Mouse (Mus musculus): ENCODE results near the gene Gm20388. TPM values are rescaled to one million over a fixed set of nuclear protein-coding genes. Genes with fewer than 3 reads are reported as not detected.

Gm20388 gene
- polyA plus RNA-seq, 2 experiments = 8.5 TPM; not detected in 1

GRCm38 (mm10) chr8:120232913-120233312, 322.3 kb downstream of the Gm20388 start:
- DNase-seq (ENCODE audit: low read depth in 3 of 3, low spot score in 3 of 3) (no peak), ATAC-seq (ENCODE audit: insufficient read depth) (no peak)
- no peak for TF ChIP-seq EP300 (IDR thresholded peaks at IDR 0.05; ENCODE audit: low read depth)
- no peak for TF ChIP-seq CTCF (IDR thresholded peaks at IDR 0.05; ENCODE audit: low read depth)
- Histone ChIP-seq H3K9ac (replicated peaks) (no peak overlapping the region), H3K4me2 (ENCODE audit: low read depth) (no peak overlapping the region), H3K27ac (no peak overlapping the region), H3K4me1 (replicated peaks; ENCODE audit: control insufficient read depth in 2 of 2, insufficient read depth in 2 of 2, low read length in 1 of 2) (no peaks in the 10 kb centered on the region), H3K36me3 (replicated peaks; ENCODE audit: control insufficient read depth, insufficient read depth, low read depth) (no peaks in the 10 kb centered on the region), H3K27me3 (ENCODE audit: control insufficient read depth, insufficient read depth, low read length) (peaks cover 35% of the 10 kb centered on the region), H3K9me3 (ENCODE audit: control insufficient read depth, low read length) (no peaks in the 10 kb centered on the region), H3K4me3 (ENCODE audit: insufficient read depth in 1 of 2, low read depth in 2 of 2, low read length in 2 of 2) (no peak overlapping the region)
- 69% methylated on average over 13 of the region's 13 CpGs for WGBS (ENCODE audit: insufficient replicate concordance)

GRCm38 (mm10) chr8:120234457-120234856, 323.8 kb downstream of the Gm20388 start:
- WGBS (ENCODE audit: insufficient replicate concordance) = 65% methylated on average over 12 of the region's 12 CpGs
- Histone ChIP-seq H3K4me2 (ENCODE audit: low read depth) (no peak overlapping the region), H3K9me3 (ENCODE audit: control insufficient read depth, low read length) (no peaks in the 10 kb centered on the region), H3K4me3 (ENCODE audit: insufficient read depth in 1 of 2, low read depth in 2 of 2, low read length in 2 of 2) (no peak overlapping the region), H3K36me3 (replicated peaks; ENCODE audit: control insufficient read depth, insufficient read depth, low read depth) (no peaks in the 10 kb centered on the region), H3K9ac (replicated peaks) (no peak overlapping the region), H3K27me3 (ENCODE audit: control insufficient read depth, insufficient read depth, low read length) (peaks cover 20% of the 10 kb centered on the region), H3K27ac (no peak overlapping the region), H3K4me1 (replicated peaks; ENCODE audit: control insufficient read depth in 2 of 2, insufficient read depth in 2 of 2, low read length in 1 of 2) (no peaks in the 10 kb centered on the region)
- DNase-seq (ENCODE audit: low read depth in 3 of 3, low spot score in 3 of 3) = no peak
- no peak for ATAC-seq (ENCODE audit: insufficient read depth)
- TF ChIP-seq CTCF (IDR thresholded peaks at IDR 0.05; ENCODE audit: low read depth) (no peak), EP300 (IDR thresholded peaks at IDR 0.05; ENCODE audit: low read depth) (no peak)

GRCm38 (mm10) chr8:120234866-120235265, 324.2 kb downstream of the Gm20388 start:
- Histone ChIP-seq H3K27ac (no peak overlapping the region), H3K27me3 (ENCODE audit: control insufficient read depth, insufficient read depth, low read length) (peaks cover 15% of the 10 kb centered on the region), H3K4me2 (ENCODE audit: low read depth) (no peak overlapping the region), H3K4me1 (replicated peaks; ENCODE audit: control insufficient read depth in 2 of 2, insufficient read depth in 2 of 2, low read length in 1 of 2) (no peaks in the 10 kb centered on the region), H3K9me3 (ENCODE audit: control insufficient read depth, low read length) (no peaks in the 10 kb centered on the region), H3K36me3 (replicated peaks; ENCODE audit: control insufficient read depth, insufficient read depth, low read depth) (no peaks in the 10 kb centered on the region), H3K4me3 (ENCODE audit: insufficient read depth in 1 of 2, low read depth in 2 of 2, low read length in 2 of 2) (no peak overlapping the region), H3K9ac (replicated peaks) (no peak overlapping the region)
- no peak for DNase-seq (ENCODE audit: low read depth in 3 of 3, low spot score in 3 of 3)
- 59% methylated on average over 8 of the region's 8 CpGs for WGBS (ENCODE audit: insufficient replicate concordance)
- ATAC-seq (ENCODE audit: insufficient read depth) = no peak
- TF ChIP-seq EP300 (IDR thresholded peaks at IDR 0.05; ENCODE audit: low read depth) (no peak), CTCF (IDR thresholded peaks at IDR 0.05; ENCODE audit: low read depth) (no peak)

GRCm38 (mm10) chr8:120243222-120243621, 332.6 kb downstream of the Gm20388 start:
- Histone ChIP-seq H3K27me3 (ENCODE audit: control insufficient read depth, insufficient read depth, low read length) (no peaks in the 10 kb centered on the region), H3K4me1 (replicated peaks; ENCODE audit: control insufficient read depth in 2 of 2, insufficient read depth in 2 of 2, low read length in 1 of 2) (no peaks in the 10 kb centered on the region), H3K9me3 (ENCODE audit: control insufficient read depth, low read length) (no peaks in the 10 kb centered on the region), H3K9ac (replicated peaks) (no peak overlapping the region), H3K4me2 (ENCODE audit: low read depth) (no peak overlapping the region), H3K4me3 (ENCODE audit: insufficient read depth in 1 of 2, low read depth in 2 of 2, low read length in 2 of 2) (no peak overlapping the region), H3K27ac (no peak overlapping the region), H3K36me3 (replicated peaks; ENCODE audit: control insufficient read depth, insufficient read depth, low read depth) (no peaks in the 10 kb centered on the region)
- ATAC-seq (ENCODE audit: insufficient read depth) (no peak), DNase-seq (ENCODE audit: low read depth in 3 of 3, low spot score in 3 of 3) (peak; percentile 20 to 26 (median 26))
- whole genome bisulfite sequencing (ENCODE audit: insufficient replicate concordance) = 64% methylated on average over 4 of the region's 4 CpGs
- TF ChIP-seq EP300 (IDR thresholded peaks at IDR 0.05; ENCODE audit: low read depth) (no peak), CTCF (IDR thresholded peaks at IDR 0.05; ENCODE audit: low read depth) (no peak)

- Histone ChIP-seq H3K27me3 (ENCODE audit: control insufficient read depth, insufficient read depth, low read length) (no peaks in the 10 kb centered on the region), H3K4me3 (ENCODE audit: insufficient read depth in 1 of 2, low read depth in 2 of 2, low read length in 2 of 2) (no peak overlapping the region), H3K4me1 (replicated peaks; ENCODE audit: control insufficient read depth in 2 of 2, insufficient read depth in 2 of 2, low read length in 1 of 2) (no peaks in the 10 kb centered on the region), H3K9ac (replicated peaks) (no peak overlapping the region), H3K36me3 (replicated peaks; ENCODE audit: control insufficient read depth, insufficient read depth, low read depth) (no peaks in the 10 kb centered on the region), H3K9me3 (ENCODE audit: control insufficient read depth, low read length) (no peaks in the 10 kb centered on the region), H3K4me2 (ENCODE audit: low read depth) (no peak overlapping the region), H3K27ac (no peak overlapping the region)
- no peak for DNase-seq (ENCODE audit: low read depth in 3 of 3, low spot score in 3 of 3)
- no peak for ATAC-seq (ENCODE audit: insufficient read depth)
- TF ChIP-seq EP300 (IDR thresholded peaks at IDR 0.05; ENCODE audit: low read depth) (no peak), CTCF (IDR thresholded peaks at IDR 0.05; ENCODE audit: low read depth) (no peak)
- WGBS (ENCODE audit: insufficient replicate concordance) = 65% methylated on average over 5 of the region's 5 CpGs
These were observed 333.3 kb downstream of the Gm20388 start for GRCm38 (mm10) chr8:120243916-120244451.

All from liver, embryonic 14.5 days (tissue).